Mouse (Mus musculus) kidney, postnatal 25 days (tissue): ENCODE measurements around the gene Ap1m1.

Experiments
- DNase-seq, 2 experiments: peaks; one replicate each; pipeline ENCODE4 v3.0.0; 2021; ENCODE audit warnings: mixed read lengths in 2 of 2

Ap1m1 gene

DNA sequence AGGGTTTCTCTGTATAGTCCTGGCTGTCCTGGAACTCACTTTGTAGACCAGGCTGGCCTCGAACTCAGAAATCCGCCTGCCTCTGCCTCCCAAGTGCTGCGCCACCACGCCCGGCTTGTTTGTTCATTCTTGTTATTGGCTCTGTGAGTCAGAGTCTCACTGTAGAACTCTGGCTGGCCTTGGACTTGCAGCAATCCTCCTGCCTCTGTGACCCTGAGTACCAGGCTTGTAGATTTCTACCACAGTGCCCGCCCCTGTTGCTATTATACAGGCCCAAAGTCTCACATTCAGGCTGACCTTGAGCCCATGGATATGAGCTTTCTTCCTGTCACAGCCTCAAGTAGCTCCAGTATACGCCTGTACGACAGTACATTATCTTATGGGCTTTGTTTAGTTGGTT is 56.7 kb downstream of the Ap1m1 start:
- DNase-seq, result no peak

DNA sequence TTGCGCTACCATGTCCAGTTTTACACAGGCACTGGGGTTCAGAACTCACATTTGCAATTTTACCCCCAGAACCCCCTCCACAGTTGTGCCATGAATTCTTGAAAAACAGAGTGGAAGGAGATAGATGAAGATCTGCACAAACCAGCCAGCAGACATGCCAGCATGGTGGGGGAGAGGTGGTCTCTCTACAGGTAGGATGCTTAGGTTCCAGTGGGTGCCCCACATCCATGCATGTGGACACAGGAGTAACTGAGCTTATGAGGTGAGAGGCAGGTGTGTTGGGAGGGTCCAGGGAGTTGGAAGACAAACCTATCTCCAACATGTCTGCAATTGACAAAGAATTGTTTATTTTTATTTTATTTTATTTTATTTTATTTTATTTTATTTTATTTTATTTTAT is 59.1 kb downstream of the Ap1m1 start:
- DNase-seq, result no peak

DNA sequence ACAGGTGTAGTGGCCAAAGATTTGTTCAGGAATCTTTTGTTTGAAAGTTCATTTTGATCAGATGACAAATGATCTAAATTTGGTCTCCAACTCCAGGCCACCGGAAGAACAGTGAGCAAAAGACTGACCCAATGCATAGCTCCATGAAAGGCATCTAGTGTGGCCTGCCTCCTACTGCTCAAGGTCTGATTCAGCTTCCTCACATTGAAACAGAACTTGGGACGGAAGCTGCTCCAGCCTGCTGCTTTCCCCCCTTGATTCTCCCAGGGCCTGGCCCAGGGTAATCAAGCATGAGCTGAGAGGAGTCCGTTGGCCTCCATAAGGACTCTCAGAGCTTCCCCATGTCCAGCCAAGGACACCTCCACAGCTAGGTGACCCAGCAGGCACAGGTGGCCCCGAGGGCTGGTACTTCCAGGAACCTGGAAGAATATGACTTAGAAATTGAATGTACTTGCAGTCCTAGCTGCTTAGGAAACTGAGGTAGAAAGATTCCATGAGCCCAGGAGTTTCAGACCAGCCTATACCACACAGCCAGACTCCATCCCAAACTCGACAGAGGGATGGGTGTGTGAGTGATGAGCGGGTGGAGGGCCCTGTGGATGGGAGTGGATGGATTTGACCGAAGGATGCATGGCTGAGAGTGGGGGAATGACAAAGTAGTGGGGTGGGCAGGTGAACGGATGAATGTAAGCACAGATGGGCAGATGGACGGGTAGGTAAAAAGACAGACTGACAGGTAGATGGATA is 61.0 kb downstream of the Ap1m1 start:
- DNase-seq, result no peak

DNA sequence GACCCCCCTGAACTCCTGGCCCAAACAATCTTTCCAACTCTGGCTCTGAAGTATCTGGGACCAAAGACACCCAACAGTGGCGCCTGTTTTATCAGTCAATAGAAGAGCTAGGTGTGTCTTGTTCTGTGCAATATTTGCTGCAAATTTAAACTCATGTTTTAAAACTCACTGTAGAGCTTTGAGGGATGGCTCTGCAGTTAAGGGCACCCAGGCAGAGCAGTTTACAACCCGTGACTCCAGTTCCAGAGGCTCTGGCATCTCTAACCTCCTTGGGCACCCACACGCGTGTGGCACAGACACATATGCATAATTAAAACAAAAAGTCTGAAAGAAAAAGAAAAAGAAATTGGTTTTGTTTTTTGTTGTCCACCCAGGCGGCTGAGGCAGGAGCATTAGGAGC is 61.7 kb downstream of the Ap1m1 start:
- no peak for DNase-seq

DNA sequence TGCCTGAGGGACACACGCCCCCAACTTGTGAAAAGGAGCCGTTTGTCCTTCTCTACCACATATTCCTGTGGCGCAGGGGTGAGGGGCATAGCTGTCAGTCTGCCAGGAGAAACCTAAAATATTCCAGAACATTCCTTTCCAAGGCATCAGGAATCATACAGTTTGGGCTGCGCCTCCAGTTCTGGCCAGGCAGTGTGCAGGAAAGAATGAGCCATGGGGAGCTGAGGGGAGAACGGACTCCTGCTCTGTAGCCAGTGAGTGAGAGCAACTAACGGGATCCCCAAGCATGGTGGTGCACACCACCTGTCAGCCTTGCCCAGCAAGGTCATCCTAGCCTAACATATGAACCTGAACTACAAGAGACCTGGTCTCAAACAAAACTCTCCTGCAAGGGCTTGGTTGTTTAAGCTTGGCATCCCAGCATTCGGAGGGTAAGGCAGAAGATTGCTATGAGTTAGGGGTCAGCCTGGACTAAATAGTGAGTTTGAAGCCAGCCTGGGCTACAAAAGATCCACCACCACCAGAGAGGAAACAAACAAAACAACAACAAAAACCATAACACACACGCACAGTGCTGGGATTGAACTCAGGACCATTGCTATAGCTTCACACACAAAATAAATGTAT is 63.3 kb downstream of the Ap1m1 start:
- DNase-seq, result no peak

DNA sequence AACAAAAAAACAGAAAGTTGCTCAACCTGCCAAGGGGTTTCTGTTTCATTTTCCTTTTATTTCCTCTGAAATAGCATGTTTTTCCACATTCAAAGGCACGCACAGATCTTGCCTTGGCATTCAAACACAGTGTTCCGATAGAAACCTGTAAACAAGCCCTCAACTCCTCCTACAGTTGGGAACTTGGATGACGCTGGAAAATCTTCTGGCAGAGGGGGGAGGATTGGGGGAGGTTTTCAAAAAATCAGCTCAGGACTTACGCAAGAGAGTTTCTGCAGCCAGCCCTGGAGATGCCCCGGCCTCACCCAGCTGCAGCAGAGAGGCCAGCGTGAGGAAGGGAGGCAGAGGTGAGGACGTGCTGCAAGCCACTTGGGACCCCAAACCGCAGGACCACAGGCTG is 63.8 kb downstream of the Ap1m1 start:
- peak; percentile 59 to 87 for DNase-seq

DNA sequence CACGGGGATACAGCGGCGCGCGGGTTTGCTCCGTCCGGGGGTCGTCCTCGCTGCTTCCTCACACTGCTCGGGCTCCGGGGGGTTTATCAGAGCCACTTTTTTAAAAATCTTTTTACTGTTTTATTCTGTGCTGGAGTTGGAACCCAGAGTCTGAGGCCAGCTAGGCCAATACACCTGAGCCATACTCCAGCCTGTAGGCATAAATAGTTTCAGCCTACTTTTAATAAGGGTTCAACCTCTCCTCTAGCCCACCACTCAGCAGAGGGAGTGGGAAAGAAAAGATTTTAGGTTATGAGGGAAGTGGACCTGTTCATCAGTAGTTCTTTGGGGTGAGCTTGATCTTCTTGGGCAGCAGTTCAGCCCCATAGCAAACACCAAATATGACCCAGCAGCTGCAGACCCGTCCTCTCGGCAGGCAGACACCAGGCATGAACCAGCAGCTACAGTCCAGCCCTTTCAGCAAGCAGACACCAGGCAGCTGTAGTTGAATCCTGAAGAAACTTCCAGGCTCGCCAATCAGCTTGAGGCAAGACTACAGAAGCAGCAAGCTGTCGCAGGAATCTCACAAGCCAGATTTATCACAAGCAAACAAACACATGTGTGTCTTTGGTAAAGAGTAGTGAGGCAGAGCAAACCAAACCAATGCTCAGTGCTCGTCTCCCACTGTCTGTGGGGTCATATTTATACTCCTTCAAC is 65.5 kb downstream of the Ap1m1 start, which contains the start of gene Gm10282:
Gene Gm10282, minus strand, starts transcription at position 51 of the 696 bp plus-strand sequence.
- DNase-seq, result no peak

DNA sequence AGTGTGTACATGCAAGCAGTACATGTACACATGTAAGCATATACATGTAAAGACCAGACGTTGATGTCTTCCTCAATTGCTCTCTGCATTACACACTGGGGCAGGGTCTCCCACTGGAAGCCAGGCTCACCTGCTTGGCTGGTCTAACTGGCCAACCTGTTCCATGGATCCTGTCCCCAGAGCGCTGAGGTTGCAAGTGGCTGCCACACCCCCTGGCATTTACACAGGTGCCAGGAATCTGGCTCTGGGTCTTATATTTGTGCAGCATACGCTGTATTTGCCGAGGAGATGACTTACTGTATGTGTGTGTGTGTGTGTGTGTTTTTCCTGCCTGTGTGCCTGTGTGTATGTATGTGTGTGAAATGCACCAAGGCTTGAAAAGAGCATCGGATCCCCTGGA is 67.1 kb downstream of the Ap1m1 start:
- no peak for DNase-seq
